Mouse (Mus musculus) megakaryocyte, embryonic 14.5 days (primary cell): ENCODE measurements around the gene Vps35l. TPM values are rescaled to one million over a fixed set of nuclear protein-coding genes. Genes with fewer than 3 reads are reported as not detected.

Source experiments
- H3K27me3 ChIP-seq: replicated peaks from 2 replicates; pipeline ENCODE3; 2012; ENCODE audit warnings: inconsistent platforms
- H3K36me3 ChIP-seq: replicated peaks from 2 replicates; pipeline ENCODE3; 2012; ENCODE audit warnings: low read length, inconsistent platforms, mixed read lengths
- H3K4me1 ChIP-seq: 2 replicates; pipeline ENCODE4 v1.6.1; 2012; ENCODE audit warnings: inconsistent platforms
- H3K4me3 ChIP-seq: replicated peaks from 2 replicates; pipeline ENCODE3; 2012; ENCODE audit warnings: moderate library complexity, mild to moderate bottlenecking, inconsistent platforms
- H3K9me3 ChIP-seq: 2 replicates; pipeline ENCODE4 v1.6.1; 2012; ENCODE audit warnings: inconsistent platforms
- FLI1 ChIP-seq: IDR thresholded peaks from 2 replicates; pipeline ENCODE4 v1.6.1; 2012; ENCODE audit warnings: low read length, inconsistent platforms, mixed read lengths
- GATA1 ChIP-seq: IDR thresholded peaks from 3 replicates; pipeline ENCODE4 v1.6.1; 2012; ENCODE audit warnings: mixed read lengths, low read length, inconsistent platforms, borderline replicate concordance
- polyA plus RNA-seq: library from polyadenylated mRNA; stranded (reverse); fragments of >175 nt; gene quantifications from 2 replicates; pipeline ENCODE4 v1.2.3, GENCODE M21; 2012; ENCODE audit warnings: low replicate concordance; ENCODE audit not compliant: insufficient read depth

Vps35l gene
- polyA plus RNA-seq, 1 experiment = 13.2 TPM

DNA sequence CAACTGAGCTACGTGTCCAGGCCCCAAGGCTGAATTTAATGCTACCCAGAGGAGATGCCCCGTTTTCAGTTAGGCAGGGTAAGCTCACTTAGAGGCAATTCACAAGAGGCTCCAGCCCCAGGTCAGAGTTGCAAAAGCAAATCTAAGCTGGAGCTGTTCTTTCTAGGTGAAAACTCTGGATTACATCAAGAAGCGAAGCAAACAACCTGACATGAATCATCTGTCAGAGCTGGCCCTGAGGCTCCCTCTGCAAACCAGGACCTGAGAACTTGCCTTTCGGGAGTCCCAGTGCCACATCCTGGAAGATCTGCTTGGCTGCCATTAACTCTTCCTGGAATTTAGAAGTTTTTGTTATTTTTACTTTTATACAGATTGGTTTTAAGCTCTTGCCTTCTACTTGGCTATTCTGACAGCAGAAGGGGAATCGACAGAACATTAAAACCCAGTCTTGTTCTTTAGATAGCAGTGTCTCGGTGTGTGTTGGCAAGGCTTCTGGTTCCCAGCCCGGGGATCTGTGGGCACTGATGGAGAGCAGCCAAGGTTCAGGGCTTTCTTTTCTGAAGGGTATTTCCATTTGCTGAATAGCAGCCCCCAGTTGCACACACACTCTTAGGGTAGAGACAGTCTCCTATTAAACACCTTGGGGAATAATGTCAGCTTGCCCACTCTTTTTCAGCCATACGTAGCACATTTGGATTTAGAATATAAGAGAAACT lies 101.2 kb downstream of the Vps35l start:
- Histone ChIP-seq H3K36me3 (peaks cover 100% of the 10 kb centered on the region), H3K9me3 (peaks cover 3% of the 10 kb centered on the region; the same call in 1 of the 2 replicates), H3K4me3 (no peak overlapping the region), H3K27me3 (no peaks in the 10 kb centered on the region), H3K4me1 (peaks cover 20% of the 10 kb centered on the region)
- no peak for TF ChIP-seq GATA1
- no peak for TF ChIP-seq FLI1

- H3K9me3 ChIP-seq = peaks cover 3% of the 10 kb centered on the region; the same call in 1 of the 2 replicates
- peaks cover 20% of the 10 kb centered on the region for H3K4me1 ChIP-seq
- TF ChIP-seq FLI1 (no peak), GATA1 (no peak)
- H3K36me3 ChIP-seq = peaks cover 100% of the 10 kb centered on the region
- H3K27me3 ChIP-seq = no peaks in the 10 kb centered on the region
- no peak overlapping the region for H3K4me3 ChIP-seq
Measured at GRCm38 (mm10) chr7:118841796-118842195, 101.8 kb downstream of the Vps35l start.

- Histone ChIP-seq H3K9me3 (peaks cover 3% of the 10 kb centered on the region; the same call in 1 of the 2 replicates), H3K36me3 (peaks cover 99% of the 10 kb centered on the region), H3K4me1 (peaks cover 20% of the 10 kb centered on the region), H3K4me3 (no peak overlapping the region), H3K27me3 (no peaks in the 10 kb centered on the region)
- TF ChIP-seq FLI1 = no peak
- TF ChIP-seq GATA1 = no peak
Measured at GRCm38 (mm10) chr7:118842938-118843337, 102.9 kb downstream of the Vps35l start.

DNA sequence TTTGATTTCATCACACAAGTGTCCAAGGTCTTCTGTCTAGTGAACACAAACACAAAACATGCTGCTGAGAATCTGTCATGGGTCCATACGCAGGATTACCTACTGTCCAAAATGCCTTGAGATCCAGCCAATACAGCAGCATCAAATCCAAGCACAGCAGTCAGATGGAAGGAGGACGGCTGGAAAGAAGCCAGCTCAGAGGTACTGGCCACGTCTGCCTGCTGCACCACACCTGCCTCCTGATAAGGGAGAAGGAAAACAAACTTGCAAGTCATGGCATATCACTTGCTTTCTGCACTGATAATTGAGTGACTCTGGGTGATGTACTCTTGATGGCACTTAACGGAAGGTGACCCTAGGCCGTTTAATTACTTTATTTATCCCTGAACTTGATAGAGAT lies 105.1 kb downstream of the Vps35l start:
- H3K4me3 ChIP-seq = no peak overlapping the region
- TF ChIP-seq FLI1 (no peak), GATA1 (no peak)
- H3K9me3 ChIP-seq = no peaks in the 10 kb centered on the region
- peaks cover 31% of the 10 kb centered on the region for H3K4me1 ChIP-seq
- peaks cover 99% of the 10 kb centered on the region for H3K36me3 ChIP-seq
- no peaks in the 10 kb centered on the region for H3K27me3 ChIP-seq

- no peaks in the 10 kb centered on the region for H3K9me3 ChIP-seq
- peaks cover 99% of the 10 kb centered on the region for H3K36me3 ChIP-seq
- peaks cover 43% of the 10 kb centered on the region for H3K4me1 ChIP-seq
- H3K27me3 ChIP-seq = no peaks in the 10 kb centered on the region
- H3K4me3 ChIP-seq = no peak overlapping the region
- TF ChIP-seq FLI1 = no peak
- no peak for TF ChIP-seq GATA1
Measured at GRCm38 (mm10) chr7:118846329-118846728, 106.3 kb downstream of the Vps35l start.

GRCm38 (mm10) chr7:118848796-118849195 lies 108.8 kb downstream of the Vps35l start:
- peaks cover 44% of the 10 kb centered on the region for H3K4me1 ChIP-seq
- TF ChIP-seq FLI1 = no peak
- no peak for TF ChIP-seq GATA1
- no peaks in the 10 kb centered on the region for H3K27me3 ChIP-seq
- H3K4me3 ChIP-seq = no peak overlapping the region
- H3K36me3 ChIP-seq = peaks cover 99% of the 10 kb centered on the region
- H3K9me3 ChIP-seq = no peaks in the 10 kb centered on the region

DNA sequence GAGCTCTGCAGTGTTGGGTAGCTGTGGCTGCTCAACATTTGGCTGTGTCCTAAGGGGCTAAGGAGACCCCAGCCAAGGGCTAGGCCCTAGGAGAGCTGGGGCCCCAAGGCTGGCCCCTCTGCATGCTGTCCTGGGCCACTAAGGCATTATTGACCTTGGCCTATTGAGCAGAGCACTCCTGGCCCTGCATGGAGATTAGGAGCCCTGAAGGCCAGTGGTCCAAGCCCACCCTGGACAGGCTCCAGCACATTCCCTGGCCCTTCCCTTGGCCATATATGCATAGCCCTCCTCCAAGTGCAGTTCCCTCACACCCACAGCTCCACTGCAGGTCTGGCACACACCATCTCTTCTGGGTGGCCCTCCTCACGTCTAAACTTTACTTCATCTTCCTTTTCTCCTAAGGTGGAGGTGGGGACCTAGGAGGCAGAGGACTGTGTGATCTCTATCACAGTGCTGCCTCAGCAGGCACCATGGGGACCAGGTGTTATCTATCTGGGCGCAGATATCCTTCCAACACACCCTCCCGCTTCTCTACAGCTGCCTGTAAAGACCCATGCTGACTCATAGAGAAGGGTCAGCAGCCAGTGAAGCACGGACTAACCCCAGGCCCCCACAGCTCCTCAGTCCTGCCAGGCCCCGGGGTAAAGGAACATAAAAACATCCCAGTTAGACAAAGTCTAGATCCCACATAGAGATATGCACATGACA lies 109.7 kb downstream of the Vps35l start:
- Histone ChIP-seq H3K27me3 (no peaks in the 10 kb centered on the region), H3K4me3 (no peak overlapping the region), H3K4me1 (peaks cover 53% of the 10 kb centered on the region), H3K36me3 (peaks cover 93% of the 10 kb centered on the region), H3K9me3 (no peaks in the 10 kb centered on the region)
- TF ChIP-seq FLI1 (no peak), GATA1 (no peak)

GRCm38 (mm10) chr7:118850676-118851290 lies 110.8 kb downstream of the Vps35l start:
- Histone ChIP-seq H3K4me1 (peaks cover 59% of the 10 kb centered on the region), H3K4me3 (no peak overlapping the region), H3K27me3 (no peaks in the 10 kb centered on the region), H3K36me3 (peaks cover 82% of the 10 kb centered on the region), H3K9me3 (no peaks in the 10 kb centered on the region)
- TF ChIP-seq GATA1 = no peak

DNA sequence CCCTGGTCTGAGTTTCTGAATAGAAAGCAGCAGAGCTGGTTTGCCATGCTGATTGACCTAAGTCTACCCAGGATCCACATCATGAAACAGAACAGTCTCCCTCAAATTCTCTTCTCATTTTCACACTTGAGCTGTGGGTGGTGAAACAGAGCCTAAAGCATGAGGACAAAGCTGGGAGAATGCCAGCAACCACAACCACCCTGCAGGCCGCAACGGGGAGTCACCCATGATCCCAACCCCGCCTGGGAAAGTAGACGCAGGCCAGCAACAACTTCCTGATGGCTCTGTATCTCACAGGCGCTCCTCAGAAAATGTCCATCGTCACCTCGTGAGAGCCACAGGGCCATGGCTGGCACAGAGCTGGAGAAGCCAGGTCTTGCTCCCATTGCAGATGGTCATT lies 111.5 kb downstream of the Vps35l start:
- Histone ChIP-seq H3K27me3 (no peaks in the 10 kb centered on the region), H3K9me3 (no peaks in the 10 kb centered on the region), H3K4me1 (peaks cover 65% of the 10 kb centered on the region), H3K36me3 (peaks cover 74% of the 10 kb centered on the region), H3K4me3 (no peak overlapping the region)
- TF ChIP-seq GATA1 (no peak), FLI1 (no peak)

DNA sequence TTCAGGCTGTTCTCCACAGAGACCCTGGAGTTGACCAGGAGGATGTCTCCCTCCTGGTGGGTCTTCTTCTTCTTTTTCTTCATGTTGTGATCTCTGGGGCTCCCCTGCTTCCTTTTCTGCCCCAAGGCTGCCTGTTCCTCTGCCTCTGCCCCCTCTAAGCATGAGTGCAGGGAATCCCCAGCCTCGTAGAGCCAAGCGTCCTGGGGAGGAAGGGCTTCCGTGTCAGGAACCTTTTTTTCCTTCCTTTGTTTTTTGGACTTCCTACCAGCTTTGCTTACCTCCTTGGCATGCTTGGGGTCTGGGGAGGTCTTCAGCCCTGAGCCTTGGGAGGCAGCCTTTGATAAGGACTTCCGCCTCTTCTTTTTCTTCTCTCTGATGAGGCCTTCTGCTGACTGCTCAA lies 112.6 kb downstream of the Vps35l start:
- Histone ChIP-seq H3K27me3 (no peaks in the 10 kb centered on the region), H3K9me3 (no peaks in the 10 kb centered on the region), H3K4me1 (peaks cover 67% of the 10 kb centered on the region), H3K36me3 (peaks cover 65% of the 10 kb centered on the region), H3K4me3 (no peak overlapping the region)
- no peak for TF ChIP-seq GATA1
- TF ChIP-seq FLI1 = no peak
